In the genomic region with DNA sequence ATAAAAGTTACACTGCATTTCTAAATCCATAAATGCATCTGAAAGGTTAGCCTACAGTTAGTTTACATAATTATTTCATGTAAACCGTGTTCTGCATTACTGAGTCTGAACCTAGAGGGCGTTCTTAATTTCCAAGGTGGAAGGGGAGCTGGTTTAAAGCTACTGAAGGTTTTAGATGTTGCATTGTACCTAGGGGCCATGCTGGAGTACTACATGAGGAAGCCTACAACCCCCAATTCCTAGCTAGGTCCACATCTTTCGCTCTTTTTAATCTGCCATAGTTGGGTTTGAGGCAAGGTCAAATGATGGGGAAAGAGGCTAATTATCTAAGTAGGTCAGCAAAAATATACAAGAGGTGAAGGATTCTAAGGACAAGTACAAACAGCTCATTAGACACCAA, we compare ENCODE assay signal across 19 mouse cellular contexts. TPM values are rescaled to one million over a fixed set of nuclear protein-coding genes. Genes with fewer than 3 reads are reported as not detected.
A peak's percentile ranks its signal among the peaks of the same experiment; 100 is the strongest.
DNase-seq lines count a peak whose midpoint lies in the region; ATAC-seq and TF ChIP-seq lines count a peak whose summit lies in the region.
"Had no signal": no experiment of that assay in that cellular context is flagged by ENCODE, and none has a peak within 500 bp of the region (broad histone marks: within the 10 kb centered on the region; RNA-seq: fewer than 3 reads in every experiment).

No protein-coding gene starts in this region.

- DNase-seq in heart, postnatal 14 days, result no peak
- no peak for DNase-seq in liver, embryonic 14.5 days (ENCODE audit: low read depth in 3 of 3, low spot score in 3 of 3)
- DNase-seq in liver (no peak), MEL (ENCODE audit: low read depth, low spot score) (peak; percentile 62), ZHBTc4 (ENCODE audit: low read depth, low spot score) (peak; percentile 25)
- no peak for DNase-seq in ovary, postnatal 10 days (ENCODE audit: low spot score)
- no peak for DNase-seq in frontal cortex, postnatal 25 days (ENCODE audit: low spot score in 2 of 2)
- DNase-seq: cerebellum, adult 9-11 months; gastrocnemius, postnatal 36 days; kidney, adult 9 months; lung, adult 18-20 months; lung, postnatal 4 days; spleen, adult 18-20 months; thymus, postnatal 36 days had no signal

- no peak for ATAC-seq in heart, embryonic 13.5 days (ENCODE audit: extremely low read depth, insufficient number of reproducible peaks, low FRiP score, low TSS enrichment)
- ATAC-seq in liver, embryonic 14.5 days (ENCODE audit: insufficient read depth), result no peak
- ATAC-seq: CD4-positive, CD25-positive, alpha-beta regulatory T cell, adult 4 months had no signal

- peak; percentile 2; the same call in 1 of the 2 replicates for TF ChIP-seq RAD21 in MEL (IDR thresholded peaks at IDR 0.05; ENCODE audit: low read depth, low read length)

- no peaks in the 10 kb centered on the region for H3K79me2 ChIP-seq in MEL (ENCODE audit: control insufficient read depth, insufficient read depth, low read length, poor library complexity)

- intact Hi-C loops in heart, postnatal 14 days (cut with DNase I), result loop anchor here (5.0 kb wide), 1 partner anchor 144 kb away; no protein-coding TSS in a partner anchor

- H3K4me2 ChIP-seq in heart, embryonic 13.5 days, result no peak overlapping the region
- no peak overlapping the region for H3K4me2 ChIP-seq in liver, embryonic 14.5 days (ENCODE audit: low read depth)
- H3K4me2 ChIP-seq: stomach, embryonic 15.5 days had no signal

- H3K4me1 ChIP-seq in heart, embryonic 13.5 days, result peaks cover 57% of the 10 kb centered on the region
- H3K4me1 ChIP-seq in liver, embryonic 14.5 days (replicated peaks; ENCODE audit: control insufficient read depth in 2 of 2, insufficient read depth in 2 of 2, low read length in 1 of 2), result peaks cover 10 to 27% of the 10 kb centered on the region in 2 experiments
- H3K4me1 ChIP-seq in MEL (ENCODE audit: control insufficient read depth in 1 of 2, insufficient read depth in 2 of 2, low read length in 2 of 2), result peaks cover 19 to 24% of the 10 kb centered on the region in 2 experiments

- TF ChIP-seq POLR2A in MEL (IDR thresholded peaks at IDR 0.05; ENCODE audit: control insufficient read depth in 1 of 2, insufficient read depth in 1 of 2, low read depth in 1 of 2, low read length in 2 of 2, poor library complexity in 1 of 2), result no peak

- H3K9ac ChIP-seq in heart, embryonic 13.5 days, result no peak overlapping the region
- H3K9ac ChIP-seq in liver, embryonic 14.5 days (replicated peaks), result no peak overlapping the region
- H3K9ac ChIP-seq in MEL (ENCODE audit: control insufficient read depth, low read depth, low read length, poor library complexity, severe bottlenecking), result no peak overlapping the region
- H3K9ac ChIP-seq: stomach, embryonic 15.5 days had no signal

- no peaks in the 10 kb centered on the region for H3K27me3 ChIP-seq in heart, embryonic 13.5 days (replicated peaks)
- H3K27me3 ChIP-seq in liver, embryonic 14.5 days (ENCODE audit: control insufficient read depth, insufficient read depth, low read length), result no peaks in the 10 kb centered on the region
- no peaks in the 10 kb centered on the region for H3K27me3 ChIP-seq in MEL (ENCODE audit: control insufficient read depth in 1 of 2, insufficient read depth in 2 of 2, low read length in 2 of 2)
- H3K27me3 ChIP-seq: stomach, embryonic 15.5 days had no signal

- WGBS in heart, embryonic 13.5 days, result 85% methylated on average over 3 of the region's 3 CpGs
- WGBS in liver, embryonic 14.5 days (ENCODE audit: insufficient replicate concordance), result 76% methylated on average over 3 of the region's 3 CpGs

- TF ChIP-seq EP300 in liver, embryonic 14.5 days (IDR thresholded peaks at IDR 0.05; ENCODE audit: low read depth), result no peak
- no peak for TF ChIP-seq EP300 in MEL (IDR thresholded peaks at IDR 0.05; ENCODE audit: low read depth in 1 of 2, low read length in 2 of 2)

- H3K36me3 ChIP-seq in heart, embryonic 13.5 days, result no peaks in the 10 kb centered on the region
- H3K36me3 ChIP-seq in liver, embryonic 14.5 days (replicated peaks; ENCODE audit: control insufficient read depth, insufficient read depth, low read depth), result no peaks in the 10 kb centered on the region
- H3K36me3 ChIP-seq in MEL (ENCODE audit: control insufficient read depth in 1 of 2, insufficient read depth in 2 of 2, low read length in 2 of 2), result peaks cover 0 to 33% of the 10 kb centered on the region in 2 experiments; a peak in 2 of 4 replicates
- H3K36me3 ChIP-seq: limb, embryonic 10.5 days; stomach, embryonic 15.5 days had no signal

- H3K27ac ChIP-seq in heart, embryonic 13.5 days (replicated peaks), result peak overlapping the region; percentile 79
- no peak overlapping the region for H3K27ac ChIP-seq in liver, embryonic 14.5 days
- no peak overlapping the region; the same call in 1 of the 2 replicates for H3K27ac ChIP-seq in MEL (ENCODE audit: control insufficient read depth, low read depth, low read length)
- H3K27ac ChIP-seq: stomach, embryonic 15.5 days had no signal

- TF ChIP-seq CTCF in liver, embryonic 14.5 days (IDR thresholded peaks at IDR 0.05; ENCODE audit: low read depth), result 0 out of 2 replicates have a peak, but pooled peaks have one; percentile 4
- TF ChIP-seq CTCF in MEL (IDR thresholded peaks at IDR 0.05 in 2 of 3, conservative IDR thresholded peaks at IDR 0.05 in 1 of 3; ENCODE audit: control insufficient read depth in 1 of 3, insufficient read depth in 1 of 3, low read depth in 2 of 3, low read length in 3 of 3, poor library complexity in 1 of 3, severe bottlenecking in 1 of 3), result peak in 2 of 3 experiments; percentile 18 to 53; a peak in 4 of 6 replicates

- no peak overlapping the region for H3K4me3 ChIP-seq in heart, embryonic 13.5 days
- H3K4me3 ChIP-seq in liver, embryonic 14.5 days (ENCODE audit: insufficient read depth in 1 of 2, low read depth in 2 of 2, low read length in 2 of 2), result no peak overlapping the region
- H3K4me3 ChIP-seq in MEL (ENCODE audit: control insufficient read depth in 1 of 2, insufficient read depth in 1 of 2, low read depth in 2 of 2, low read length in 2 of 2), result no peak overlapping the region
- H3K4me3 ChIP-seq: limb, embryonic 10.5 days; myocyte; stomach, embryonic 15.5 days had no signal

- no peaks in the 10 kb centered on the region for H3K9me3 ChIP-seq in heart, embryonic 13.5 days
- H3K9me3 ChIP-seq in liver, embryonic 14.5 days (ENCODE audit: control insufficient read depth, low read length), result no peaks in the 10 kb centered on the region
- H3K9me3 ChIP-seq in MEL (replicated peaks; ENCODE audit: insufficient read depth, low read length), result no peaks in the 10 kb centered on the region
- H3K9me3 ChIP-seq: limb, embryonic 10.5 days; stomach, embryonic 15.5 days had no signal

TF ChIP-seq in MEL, 35 proteins besides CTCF, POLR2A, EP300 and RAD21:
- TF ChIP-seq MYC (IDR thresholded peaks at IDR 0.05; ENCODE audit: low read depth, low read length) (0 out of 2 replicates have a peak, but pooled peaks have one; percentile 16), ZKSCAN1 (IDR thresholded peaks at IDR 0.05; ENCODE audit: low read depth, low read length) (no peak), MYB (IDR thresholded peaks at IDR 0.05; ENCODE audit: low read depth, low read length) (no peak), E2F4 (IDR thresholded peaks at IDR 0.05; ENCODE audit: borderline replicate concordance, low read depth, low read length) (no peak), SMC3 (IDR thresholded peaks at IDR 0.05; ENCODE audit: low read depth, low read length) (peak; percentile 18; the same call in 1 of the 2 replicates), POLR2AphosphoS2 (IDR thresholded peaks at IDR 0.05; ENCODE audit: low read length) (no peak), TBP (IDR thresholded peaks at IDR 0.05; ENCODE audit: low read depth, low read length) (0 out of 2 replicates have a peak, but pooled peaks have one; percentile 18), GATA1 (IDR thresholded peaks at IDR 0.05; ENCODE audit: low read depth, low read length) (no peak), TAL1 (IDR thresholded peaks at IDR 0.05; ENCODE audit: low read length) (no peak), USF1 (IDR thresholded peaks at IDR 0.05; ENCODE audit: low read depth, low read length) (no peak), JUND (IDR thresholded peaks at IDR 0.05; ENCODE audit: low read depth, low read length) (no peak), MXI1 (IDR thresholded peaks at IDR 0.05; ENCODE audit: low read depth, low read length) (no peak), KAT2A (conservative IDR thresholded peaks at IDR 0.05; ENCODE audit: low read depth, low read length) (no peak), SIN3A (IDR thresholded peaks at IDR 0.05; ENCODE audit: low read length) (no peak), GABPA (IDR thresholded peaks at IDR 0.05; ENCODE audit: low read depth, low read length) (no peak), ETS1 (IDR thresholded peaks at IDR 0.05; ENCODE audit: low read depth, low read length) (no peak), MAZ (IDR thresholded peaks at IDR 0.05; ENCODE audit: low read depth, low read length) (no peak), MAX (IDR thresholded peaks at IDR 0.05; ENCODE audit: low read length) (no peak), MAFK (IDR thresholded peaks at IDR 0.05; ENCODE audit: borderline replicate concordance, low read depth, low read length) (no peak)
TF ChIP-seq in MEL: peak in this region for 3.

RNA-seq across cellular contexts. Expression of a gene that starts 25.5 kb away (rescaled TPM):
- 41.1 TPM in 2 replicates for polyA plus RNA-seq in heart, embryonic 13.5 days (2015; fragmentation: Nextera tagmentation; extraction: Ambion mirVana)
- 10 to 100 TPM; 22.7 to 25.1 TPM for total RNA-seq in heart, postnatal 14 days (2021)
- polyA plus RNA-seq in liver, embryonic 14.5 days (2012; rRNA removed), result 13.0 and 14.9 TPM in 2 replicates
- polyA plus RNA-seq in liver, embryonic 14.5 days (2014; fragmentation: Nextera tagmentation; extraction: Ambion mirVana), result 22.8 and 25.4 TPM in 2 replicates
- total RNA-seq in MEL (2012; rRNA removed), result 3.9 and 4.5 TPM in 2 replicates
- 10 to 100 TPM in 1 of 2 experiments, not detected in 1; 38.4 TPM for polyA plus RNA-seq in MEL (2012; ENCODE audit: insufficient read depth in 1 of 2, insufficient read length in 2 of 2, low read depth in 1 of 2, low replicate concordance in 2 of 2, missing spikeins in 1 of 2)

Comparison
In these comparisons a context has a peak if more than half of its experiments do, and no peak if none do; other contexts are left out.
1. DNase-seq: peak in MEL (single experiment) and ZHBTc4 (single experiment); none in heart, postnatal 14 days (0 of 2), liver, embryonic 14.5 days (0 of 3), liver (single experiment), ovary, postnatal 10 days (single experiment) and frontal cortex, postnatal 25 days (0 of 2).